ENCODE assay signal across 8 mouse cellular contexts in the genomic region with DNA sequence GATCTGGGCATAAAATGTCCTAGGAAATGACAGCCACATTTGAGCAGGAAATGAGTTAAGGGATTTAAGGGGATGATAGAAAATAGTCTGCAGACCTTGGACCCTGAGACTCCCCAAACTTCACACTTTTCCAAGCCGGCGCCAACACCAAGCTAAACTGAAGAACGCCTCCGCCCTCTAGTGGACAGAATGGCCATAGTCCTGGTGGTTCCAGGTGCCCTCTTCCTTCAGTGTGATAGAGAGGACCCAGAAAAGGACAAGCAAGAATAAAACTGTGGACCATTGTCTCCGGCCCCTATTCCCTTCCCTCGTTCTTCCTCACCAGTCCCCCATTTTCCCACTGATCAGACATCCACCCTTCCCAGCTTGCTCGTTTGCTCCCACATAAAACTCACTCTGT.
DNase-seq lines count a peak whose midpoint lies in the region; ATAC-seq lines count a peak whose summit lies in the region.

No protein-coding gene starts in this region.

- H3K4me3 ChIP-seq in hindbrain, embryonic 16.5 days (ENCODE audit: low read length) = peak overlapping the region; percentile 34

- peak overlapping the region; percentile 59 for H3K9ac ChIP-seq in hindbrain, embryonic 16.5 days (ENCODE audit: low read depth, low read length)

- no peaks in the 10 kb centered on the region for H3K36me3 ChIP-seq in hindbrain, embryonic 16.5 days (ENCODE audit: control insufficient read depth, insufficient read depth, low read length)

- peaks cover 7% of the 10 kb centered on the region for H3K4me1 ChIP-seq in hindbrain, embryonic 16.5 days (ENCODE audit: control insufficient read depth, insufficient read depth, low read depth, low read length)

- H3K9me3 ChIP-seq in hindbrain, embryonic 16.5 days (ENCODE audit: control insufficient read depth, low read length) = no peaks in the 10 kb centered on the region

- 8% methylated on average over 7 of the region's 7 CpGs for WGBS in hindbrain, embryonic 16.5 days

- DNase-seq in adrenal gland, adult (ENCODE audit: inconsistent age in 2 of 2, low spot score in 1 of 2) = peak; percentile 66 to 91
- no peak for DNase-seq in adrenal gland, adult 8-10 months
- peak; percentile 92 to 95 for DNase-seq in cerebellum, postnatal 10 days
- peak; percentile 43 to 90 for DNase-seq in frontal cortex, adult 2 months (ENCODE audit: extremely low spot score in 1 of 2, low spot score in 1 of 2)
- peak; percentile 61 to 91 for DNase-seq in layer of hippocampus, postnatal 25 days (ENCODE audit: extremely low spot score in 1 of 2, low spot score in 1 of 2)
- DNase-seq in lung, postnatal 14 days = peak; percentile 80
- peak; percentile 84 for DNase-seq in retina, postnatal 1 day

- H3K4me2 ChIP-seq in hindbrain, embryonic 16.5 days (ENCODE audit: low read length) = peak overlapping the region; percentile 63

- H3K27me3 ChIP-seq in hindbrain, embryonic 16.5 days (replicated peaks; ENCODE audit: control insufficient read depth, insufficient read depth, low read length) = no peaks in the 10 kb centered on the region

- H3K27ac ChIP-seq in hindbrain, embryonic 16.5 days (ENCODE audit: low read depth, low read length) = no peak overlapping the region; the same call in 1 of the 2 replicates

- peak; percentile 73 for ATAC-seq in hindbrain, embryonic 16.5 days
